Mouse (Mus musculus) urinary bladder, postnatal 14 days (tissue): Measurements from ENCODE around the gene Pde6h.
"Not testable (repeated sequence)": the region's sequence is repeated elsewhere in the genome, so short reads cannot be mapped to it uniquely, and the experiment has no call there.

Experiments used
- DNase-seq: peaks from one replicate; pipeline ENCODE4 v3.0.0; 2021; ENCODE audit warnings: low spot score

The Pde6h gene

GRCm38 (mm10) chr6:136923532-136923931 is at the start of gene Pde6h:
Pde6h (plus strand) TSS chr6:136923832.
- DNase-seq, result no peak

GRCm38 (mm10) chr6:136874599-136874998 is 49.0 kb upstream of the Pde6h start:
- DNase-seq, result peak; percentile 36

GRCm38 (mm10) chr6:136875670-136876069 is 48.0 kb upstream of the Pde6h start, which contains the start of gene Mgp:
Mgp (minus strand) TSS chr6:136875823.
- peak; percentile 73 for DNase-seq

- no peak for DNase-seq
Observed at GRCm38 (mm10) chr6:136881678-136882077, 42.0 kb upstream of the Pde6h start.

- DNase-seq, result peak; percentile 40
Observed at GRCm38 (mm10) chr6:136883431-136883915, 40.2 kb upstream of the Pde6h start.

GRCm38 (mm10) chr6:136883961-136884360 is 39.7 kb upstream of the Pde6h start:
- DNase-seq, result no peak

GRCm38 (mm10) chr6:136884766-136885165 is 38.9 kb upstream of the Pde6h start:
- not testable (repeated sequence) for DNase-seq

- DNase-seq, result peak; percentile 72
Observed at GRCm38 (mm10) chr6:136887854-136888253, 35.8 kb upstream of the Pde6h start.

- no peak for DNase-seq
Observed at GRCm38 (mm10) chr6:136889067-136889466, 34.6 kb upstream of the Pde6h start.

GRCm38 (mm10) chr6:136889554-136889953 is 34.1 kb upstream of the Pde6h start:
- DNase-seq, result no peak

- no peak for DNase-seq
Observed at GRCm38 (mm10) chr6:136892002-136892401, 31.6 kb upstream of the Pde6h start.

GRCm38 (mm10) chr6:136894532-136895339 is 28.9 kb upstream of the Pde6h start:
- DNase-seq, result peak; percentile 37

- DNase-seq, result peak; percentile 43
Observed at GRCm38 (mm10) chr6:136897789-136898188, 25.8 kb upstream of the Pde6h start.

- peak; percentile 27 for DNase-seq
Observed at GRCm38 (mm10) chr6:136898222-136898621, 25.4 kb upstream of the Pde6h start.

- DNase-seq, result no peak
Observed at GRCm38 (mm10) chr6:136898954-136899353, 24.7 kb upstream of the Pde6h start.

- DNase-seq, result no peak
Observed at GRCm38 (mm10) chr6:136900369-136901009, 23.1 kb upstream of the Pde6h start.

GRCm38 (mm10) chr6:136901010-136901409 is 22.6 kb upstream of the Pde6h start:
- DNase-seq, result no peak

GRCm38 (mm10) chr6:136902527-136902926 is 21.1 kb upstream of the Pde6h start:
- no peak for DNase-seq

GRCm38 (mm10) chr6:136903885-136904470 is 19.7 kb upstream of the Pde6h start:
- no peak for DNase-seq

GRCm38 (mm10) chr6:136906283-136906936 is 17.2 kb upstream of the Pde6h start:
- DNase-seq, result no peak

GRCm38 (mm10) chr6:136906937-136907293 is 16.7 kb upstream of the Pde6h start:
- DNase-seq, result no peak

GRCm38 (mm10) chr6:136910247-136910890 is 13.3 kb upstream of the Pde6h start:
- peak; percentile 60 for DNase-seq
